Mouse (Mus musculus) left cerebral cortex, postnatal 4 days (tissue): ENCODE results near the gene Rbm38. TPM values are rescaled to one million over a fixed set of nuclear protein-coding genes. Genes with fewer than 3 reads are reported as not detected.

Source experiments
- total RNA-seq, 2 experiments: library from RNA; stranded (reverse); gene quantifications; 2 replicates each; pipeline ENCODE4 v1.2.3; 2021

Gene Rbm38
- total RNA-seq, 2 experiments from 2014 or later: 7.5 to 8.1 TPM

Other genes starting within 250 kb of the Rbm38 start
- gene Bmp7, start 80.2 kb upstream of the Rbm38 start, total RNA-seq: 10 to 100 TPM; 13.0 to 14.5 TPM
- gene Spo11, start 42.8 kb upstream of the Rbm38 start, total RNA-seq: under 1 TPM; 0.44 to 0.74 TPM
- 10 to 100 TPM; 85.7 to 98.0 TPM for gene Rae1, start 20.4 kb upstream of the Rbm38 start, total RNA-seq
- gene Ctcfl, start 99.0 kb downstream of the Rbm38 start, total RNA-seq: not detected
- gene Pck1, start 132.6 kb downstream of the Rbm38 start, total RNA-seq: not detected
- under 1 TPM in 1 of 2 experiments, not detected in 1; 0.20 TPM for gene Zbp1, start 198.4 kb downstream of the Rbm38 start, total RNA-seq